Mouse (Mus musculus) cortical plate, adult 2 months (tissue): ENCODE data around the gene Gtf3c1.

Experiments
- CTCF ChIP-seq: fragments of 200-500 bp; IDR thresholded peaks from 2 replicates; pipeline ENCODE4 v1.5.1; 2011; ENCODE audit warnings: mild to moderate bottlenecking, control low read depth, low read length; ENCODE audit not compliant: insufficient read depth; ENCODE audit errors: extremely low read depth
- POLR2A ChIP-seq: fragments of 200-500 bp; IDR thresholded peaks from 2 replicates; pipeline ENCODE4 v1.6.1; 2011; ENCODE audit warnings: mild to moderate bottlenecking, low read length, control low read depth; ENCODE audit not compliant: insufficient read depth; ENCODE audit errors: extremely low read depth

GRCm38 (mm10) chr7:125733791-125734190 is 26.2 kb upstream of the Gtf3c1 start:
- no peak for TF ChIP-seq CTCF
- TF ChIP-seq POLR2A = no peak
